Mouse (Mus musculus) olfactory bulb, adult 2 months (tissue): Measurements from ENCODE around the gene B4galt5. TPM values are rescaled to one million over a fixed set of nuclear protein-coding genes. Genes with fewer than 3 reads are reported as not detected.

Source experiments
- H3K27ac ChIP-seq: fragments of 200-500 bp; 2 replicates; pipeline ENCODE4 v1.5.1; 2012; ENCODE audit warnings: low read depth, low read length; ENCODE audit not compliant: insufficient read depth
- H3K4me1 ChIP-seq: fragments of 200-500 bp; 2 replicates; pipeline ENCODE4 v1.6.1; 2012; ENCODE audit warnings: low read length; ENCODE audit not compliant: control insufficient read depth, insufficient read depth
- H3K4me3 ChIP-seq: fragments of 200-500 bp; 2 replicates; pipeline ENCODE4 v1.5.1; 2012; ENCODE audit warnings: mild to moderate bottlenecking, low read depth, low read length, moderate library complexity; ENCODE audit not compliant: insufficient read depth
- CTCF ChIP-seq: fragments of 200-500 bp; IDR thresholded peaks from 2 replicates; pipeline ENCODE4 v1.5.1; 2012; ENCODE audit warnings: low read depth, mild to moderate bottlenecking, low read length, moderate library complexity; ENCODE audit not compliant: insufficient read depth
- POLR2A ChIP-seq: fragments of 200-500 bp; IDR thresholded peaks from 2 replicates; pipeline ENCODE4 v1.6.1; 2012; ENCODE audit warnings: mild to moderate bottlenecking, low read depth, low read length, moderate library complexity; ENCODE audit not compliant: insufficient read depth
- WGBS: fragments of 180-500 bp; shearing (Covaris S2); methylation state at CpG from one replicate; pipeline ENCODE4 v1.1.7; 2018; 5-methylcytosine and 5-hydroxymethylcytosine counted together
- polyA plus RNA-seq: library from polyadenylated mRNA; stranded (reverse); fragments of >200 nt; gene quantifications from 2 replicates; pipeline ENCODE4 v1.2.4, GENCODE M21; 2012; ENCODE audit warnings: low replicate concordance; ENCODE audit not compliant: missing spikeins, insufficient read depth, insufficient read length

Gene B4galt5
- polyA plus RNA-seq, 1 experiment: not detected

- no peak overlapping the region for H3K27ac ChIP-seq
- 84% methylated on average over 4 of the region's 4 CpGs for WGBS
- H3K4me3 ChIP-seq: no peak overlapping the region
- H3K4me1 ChIP-seq: peaks cover 4% of the 10 kb centered on the region; the same call in 1 of the 2 replicates
- TF ChIP-seq POLR2A (no peak), CTCF (no peak)
Observed at GRCm38 (mm10) chr2:167378972-167379371, 30.0 kb upstream of the B4galt5 start.

- no peak overlapping the region for H3K4me3 ChIP-seq
- TF ChIP-seq POLR2A: no peak
- no peak for TF ChIP-seq CTCF
- WGBS: 92% methylated on average over 3 of the region's 3 CpGs
- H3K27ac ChIP-seq: no peak overlapping the region
- H3K4me1 ChIP-seq: peaks cover 12% of the 10 kb centered on the region
Observed at GRCm38 (mm10) chr2:167377697-167378096, 28.7 kb upstream of the B4galt5 start.

- H3K4me3 ChIP-seq: no peak overlapping the region
- no peak for TF ChIP-seq CTCF
- TF ChIP-seq POLR2A: no peak
- 55% methylated on average over 8 of the region's 8 CpGs for WGBS
- H3K4me1 ChIP-seq: peaks cover 12% of the 10 kb centered on the region
- no peak overlapping the region for H3K27ac ChIP-seq
Observed at GRCm38 (mm10) chr2:167376160-167376564, 27.2 kb upstream of the B4galt5 start.

- 96% methylated on average over 5 of the region's 5 CpGs for WGBS
- TF ChIP-seq CTCF (no peak), POLR2A (no peak)
- Histone ChIP-seq H3K4me1 (peaks cover 12% of the 10 kb centered on the region), H3K4me3 (no peak overlapping the region), H3K27ac (no peak overlapping the region)
Observed at GRCm38 (mm10) chr2:167375688-167376087, 26.7 kb upstream of the B4galt5 start.

DNA sequence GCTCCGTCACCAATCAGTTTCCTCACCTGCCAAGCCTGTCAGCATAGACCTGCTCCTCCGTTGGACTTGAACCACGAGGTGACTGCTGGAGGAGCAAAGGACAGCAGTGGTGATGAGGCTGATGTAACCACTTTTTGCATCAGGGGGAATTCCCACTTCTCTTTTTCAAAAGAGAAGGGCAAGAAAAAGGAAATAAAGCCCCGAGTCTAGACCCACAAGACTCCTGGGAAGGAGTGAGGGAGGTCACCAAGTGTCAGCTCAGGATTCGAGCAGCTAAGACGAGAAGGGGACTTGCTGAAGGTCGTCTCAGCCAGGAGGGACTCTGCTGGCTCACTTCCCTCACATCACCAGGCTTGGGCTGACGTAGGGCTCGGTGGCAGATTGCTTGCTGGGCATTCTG is 26.2 kb upstream of the B4galt5 start:
- H3K27ac ChIP-seq: no peak overlapping the region
- WGBS: 86% methylated on average over 9 of the region's 9 CpGs
- peaks cover 12% of the 10 kb centered on the region for H3K4me1 ChIP-seq
- TF ChIP-seq CTCF: no peak
- H3K4me3 ChIP-seq: no peak overlapping the region

- WGBS: 93% methylated on average over 12 of the region's 12 CpGs
- H3K27ac ChIP-seq: no peak overlapping the region
- H3K4me3 ChIP-seq: no peak overlapping the region
- H3K4me1 ChIP-seq: peaks cover 12% of the 10 kb centered on the region
- TF ChIP-seq CTCF (no peak), POLR2A (no peak)
Observed at GRCm38 (mm10) chr2:167374191-167374805, 25.3 kb upstream of the B4galt5 start.

DNA sequence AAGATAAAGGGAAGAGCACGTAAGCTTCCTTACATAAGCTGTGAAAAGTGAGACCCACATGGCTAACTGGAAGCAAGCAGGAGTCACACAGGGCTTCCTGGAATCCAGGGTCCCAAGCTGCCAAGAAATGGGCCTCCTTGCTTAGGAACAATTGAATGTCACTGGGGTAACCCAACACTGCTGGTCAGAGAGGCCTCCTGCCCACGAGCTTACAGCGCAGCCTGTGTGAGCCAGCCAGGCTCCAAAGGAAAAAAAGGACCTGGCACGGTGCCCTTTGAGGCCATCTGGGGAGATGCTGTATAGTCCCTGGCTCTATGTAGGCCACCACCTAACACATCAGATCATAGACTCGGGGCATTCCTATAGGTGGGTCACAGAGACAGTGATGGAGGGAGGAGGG is 24.3 kb upstream of the B4galt5 start:
- WGBS: 49% methylated on average over 5 of the region's 5 CpGs
- no peak overlapping the region for H3K27ac ChIP-seq
- H3K4me3 ChIP-seq: no peak overlapping the region
- TF ChIP-seq CTCF (no peak), POLR2A (no peak)
- peaks cover 12% of the 10 kb centered on the region for H3K4me1 ChIP-seq

DNA sequence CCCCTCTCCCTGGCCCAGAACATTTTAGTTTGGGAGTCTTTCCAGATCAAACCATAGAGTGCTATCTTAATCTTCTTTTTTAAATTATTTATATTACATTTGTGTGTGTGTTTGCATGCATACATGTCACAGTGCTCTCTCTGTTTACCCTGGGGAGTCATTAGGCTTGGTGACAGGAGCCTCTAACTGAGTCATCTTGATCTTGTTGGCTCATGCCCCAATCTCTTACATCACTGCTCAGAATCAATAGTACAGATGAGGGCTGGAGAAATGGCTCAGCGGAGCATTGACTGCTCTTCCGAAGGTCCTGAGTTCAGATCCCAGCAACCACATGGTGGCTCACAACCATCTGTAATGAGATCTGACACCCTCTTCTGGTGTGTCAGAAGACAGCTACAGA is 22.5 kb upstream of the B4galt5 start:
- WGBS: 89% methylated on average over 2 of the region's 2 CpGs

DNA sequence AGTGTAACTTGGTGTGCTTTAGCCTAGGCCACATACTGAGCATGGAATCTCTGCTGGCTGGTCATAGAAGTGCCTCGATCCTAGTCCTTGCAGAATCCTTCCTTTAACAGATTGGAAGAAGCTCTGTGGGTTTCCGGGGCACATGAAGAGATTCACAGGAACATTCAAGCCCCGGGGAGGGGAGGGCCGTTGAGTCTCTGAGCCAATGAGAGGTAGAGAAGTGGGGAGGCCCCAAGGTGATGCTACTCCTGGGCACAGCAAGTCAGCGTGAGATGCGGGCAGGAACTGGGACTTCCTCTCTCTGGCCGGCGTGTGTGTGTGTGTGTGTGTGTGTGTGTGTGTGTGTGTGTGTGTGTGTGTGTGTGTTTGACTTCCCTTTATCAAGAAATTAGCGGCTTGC is 19.3 kb upstream of the B4galt5 start:
- 84% methylated on average over 9 of the region's 9 CpGs for WGBS
- TF ChIP-seq CTCF (no peak), POLR2A (no peak)
- Histone ChIP-seq H3K27ac (no peak overlapping the region), H3K4me1 (peaks cover 5% of the 10 kb centered on the region), H3K4me3 (no peak overlapping the region)

More for the DNA sequence above, 22.5 kb upstream of the B4galt5 start:
- Histone ChIP-seq H3K4me3 (no peak overlapping the region), H3K4me1 (peaks cover 12% of the 10 kb centered on the region), H3K27ac (no peak overlapping the region)
- TF ChIP-seq POLR2A (no peak), CTCF (no peak)

- H3K4me3 ChIP-seq: no peak overlapping the region
- H3K4me1 ChIP-seq: peaks cover under 1% of the 10 kb centered on the region; the same call in 1 of the 2 replicates
- no peak overlapping the region for H3K27ac ChIP-seq
- WGBS: 70% methylated on average over 20 of the region's 20 CpGs
- TF ChIP-seq CTCF: no peak
- no peak for TF ChIP-seq POLR2A
Observed at GRCm38 (mm10) chr2:167367777-167368281, 18.8 kb upstream of the B4galt5 start.
